Mouse (Mus musculus) heart, embryonic 14.5 days (tissue): ENCODE results near the gene Aff3. TPM values are rescaled to one million over a fixed set of nuclear protein-coding genes. Genes with fewer than 3 reads are reported as not detected.
A peak's percentile ranks its signal among the peaks of the same experiment; 100 is the strongest.

Experiments used
- ATAC-seq: fragments of 200-750 bp; cut with Nextera tagmentation; 2 replicates; pipeline ENCODE4 v1.8.0; 2017; ENCODE audit warnings: low read depth, moderate TSS enrichment; ENCODE audit not compliant: insufficient number of reproducible peaks, insufficient read depth, low FRiP score
- H3K27ac ChIP-seq, 2 experiments: fragments of 200-500 bp in 1 of 2; fragments of 300-500 bp in 1 of 2; sonication (generic) in 1 of 2; replicated peaks in 1 of 2; 2 replicates each; pipeline ENCODE4 v1.5.1; 2012 to 2014; ENCODE audit warnings: low read depth in 2 of 2, low read length in 2 of 2, control low read depth in 1 of 2, mild to moderate bottlenecking in 1 of 2, mixed read lengths in 1 of 2; ENCODE audit not compliant: control insufficient read depth in 1 of 2, insufficient read depth in 1 of 2
- H3K27me3 ChIP-seq: fragments of 300-500 bp; sonication (generic); 2 replicates; pipeline ENCODE4 v1.6.1; 2014; ENCODE audit warnings: mild to moderate bottlenecking, low read length, control low read depth; ENCODE audit not compliant: control insufficient read depth, insufficient read depth
- H3K36me3 ChIP-seq: fragments of 300-500 bp; sonication (generic); 2 replicates; pipeline ENCODE4 v1.6.1; 2014; ENCODE audit warnings: mild to moderate bottlenecking, control low read depth, low read length, mixed read lengths; ENCODE audit not compliant: control insufficient read depth, insufficient read depth
- H3K4me1 ChIP-seq, 2 experiments: fragments of 200-500 bp in 1 of 2; fragments of 300-500 bp in 1 of 2; sonication (generic) in 1 of 2; 2 replicates each; pipeline ENCODE4 v1.6.1; 2012 to 2014; ENCODE audit warnings: low read length in 2 of 2, control low read depth in 1 of 2, mixed read lengths in 1 of 2; ENCODE audit not compliant: control insufficient read depth in 2 of 2, insufficient read depth in 2 of 2
- H3K4me2 ChIP-seq: fragments of 300-500 bp; sonication (generic); 2 replicates; pipeline ENCODE4 v1.6.1; 2014; ENCODE audit warnings: mild to moderate bottlenecking, low read length
- H3K4me3 ChIP-seq, 2 experiments: fragments of 200-500 bp in 1 of 2; fragments of 300-500 bp in 1 of 2; sonication (generic) in 1 of 2; 2 replicates each; pipeline ENCODE4 v1.5.1; 2012 to 2014; ENCODE audit warnings: low read length in 2 of 2, mild to moderate bottlenecking in 2 of 2, control low read depth in 1 of 2, low read depth in 1 of 2, moderate library complexity in 1 of 2; ENCODE audit not compliant: control insufficient read depth in 1 of 2, insufficient read depth in 1 of 2
- H3K9ac ChIP-seq: fragments of 300-500 bp; sonication (generic); 2 replicates; pipeline ENCODE4 v1.6.1; 2014; ENCODE audit warnings: mild to moderate bottlenecking, low read length
- H3K9me3 ChIP-seq: fragments of 300-500 bp; sonication (generic); 2 replicates; pipeline ENCODE4 v1.6.1; 2016; ENCODE audit warnings: low read length, control low read depth; ENCODE audit not compliant: control insufficient read depth
- WGBS: fragments of 180-500 bp; shearing (Covaris S2); extraction: QIAGEN DNeasy Blood & Tissue Kit; methylation state at CpG from one replicate; pipeline ENCODE4 v1.1.7; 2014; 5-methylcytosine and 5-hydroxymethylcytosine counted together
- polyA plus RNA-seq: library from polyadenylated mRNA; unstranded; fragments of >200 nt; fragmentation: Nextera tagmentation; extraction: Ambion mirVana; gene quantifications from 2 replicates; pipeline ENCODE4 v1.2.1, GENCODE M21; 2014

The Aff3 gene
- polyA plus RNA-seq, 1 experiment from 2014 or later: 4.1 TPM

DNA sequence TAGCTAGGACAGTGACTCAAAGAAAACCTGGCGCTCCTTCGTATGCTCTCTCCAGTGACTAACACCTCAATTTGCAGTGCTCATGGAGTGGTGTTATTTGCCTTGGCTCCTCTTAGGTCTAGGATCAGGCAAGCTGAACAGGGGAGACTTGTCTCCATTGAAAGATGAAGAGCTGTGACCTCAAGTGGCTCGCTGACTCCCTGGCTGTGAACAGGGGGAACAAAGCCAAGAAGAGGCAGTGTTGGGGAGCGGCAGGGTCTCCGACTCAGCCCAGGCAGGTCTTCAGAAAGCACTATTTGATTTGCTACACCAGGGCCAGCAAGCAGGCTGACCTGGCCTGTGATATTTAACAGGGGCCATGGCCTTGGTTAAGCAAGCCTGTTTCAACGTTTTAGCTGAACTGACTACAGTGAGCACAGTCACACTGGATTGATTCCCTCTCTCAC lies 423.5 kb downstream of the Aff3 start:
- H3K4me3 ChIP-seq: no peak overlapping the region
- peaks cover 10 to 29% of the 10 kb centered on the region in 2 experiments for H3K4me1 ChIP-seq
- H3K9ac ChIP-seq: no peak overlapping the region
- WGBS: 72% methylated on average over 6 of the region's 6 CpGs
- H3K9me3 ChIP-seq: no peaks in the 10 kb centered on the region
- no peak for ATAC-seq
- no peaks in the 10 kb centered on the region for H3K27me3 ChIP-seq
- H3K4me2 ChIP-seq: no peak overlapping the region
- H3K27ac ChIP-seq: 0 out of 4 replicates have a peak overlapping the region, but pooled peaks of 1 of the 2 experiments have one; percentile 19
- H3K36me3 ChIP-seq: no peaks in the 10 kb centered on the region

DNA sequence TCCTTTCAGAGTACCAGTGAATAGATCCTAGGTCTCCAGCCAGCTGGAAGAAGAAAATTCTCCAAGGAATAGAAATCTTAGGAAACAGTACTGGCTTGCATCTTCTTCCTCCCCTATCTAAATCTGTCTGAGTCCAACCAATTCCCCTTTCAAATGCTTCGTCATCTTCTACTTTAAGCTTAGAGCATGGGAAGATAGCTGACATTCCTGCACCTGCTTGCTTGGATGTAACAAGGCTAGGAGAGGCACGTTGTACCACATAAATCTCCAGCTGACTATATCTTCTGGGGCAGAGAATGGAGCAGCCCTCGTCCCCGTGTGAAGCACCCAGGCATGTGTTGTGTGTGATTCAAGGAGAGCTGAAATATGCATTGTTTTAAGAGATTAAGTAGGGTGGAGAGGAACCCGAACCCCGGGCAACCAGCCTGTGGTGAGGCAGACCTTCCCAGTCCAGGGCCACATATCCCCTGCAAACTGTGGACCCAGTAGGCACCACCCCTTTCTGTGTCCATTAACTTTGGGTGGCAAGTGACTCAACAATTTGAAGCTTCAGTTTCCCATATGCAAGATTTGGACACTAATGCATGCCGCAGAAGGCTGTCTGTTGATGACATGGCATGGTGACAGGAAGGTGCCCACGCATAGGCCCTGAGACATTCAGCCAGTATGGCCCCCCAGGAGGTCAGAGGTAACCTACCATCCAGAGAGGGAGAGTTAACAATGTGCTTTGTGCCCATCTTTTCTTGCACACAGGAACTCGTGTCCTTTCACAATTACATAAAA lies 424.1 kb downstream of the Aff3 start:
- Histone ChIP-seq H3K9ac (no peak overlapping the region), H3K4me1 (peaks cover 10 to 29% of the 10 kb centered on the region in 2 experiments), H3K27ac (no peak overlapping the region), H3K4me3 (no peak overlapping the region), H3K27me3 (no peaks in the 10 kb centered on the region), H3K4me2 (no peak overlapping the region), H3K9me3 (no peaks in the 10 kb centered on the region), H3K36me3 (no peaks in the 10 kb centered on the region)
- no peak for ATAC-seq
- 76% methylated on average over 9 of the region's 9 CpGs for WGBS

DNA sequence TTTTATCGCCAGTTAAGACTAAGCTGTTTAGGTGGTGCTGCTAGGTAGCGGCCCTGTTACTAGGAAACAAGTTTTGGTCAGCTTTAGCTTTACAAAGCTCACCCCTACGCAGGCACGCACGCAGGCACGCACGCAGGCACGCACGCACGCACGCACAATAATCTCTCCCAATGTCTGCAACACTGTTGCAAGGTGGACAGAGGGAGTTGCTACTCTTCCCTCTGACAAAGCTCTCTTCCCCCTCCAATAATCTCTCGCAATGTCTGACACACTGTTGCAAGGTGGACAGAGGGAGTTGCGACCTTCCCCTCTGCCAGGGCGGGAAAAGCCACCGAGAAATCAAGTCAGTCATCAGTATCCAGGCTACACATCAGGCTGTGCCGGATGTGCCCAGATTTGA lies 425.2 kb downstream of the Aff3 start:
- ATAC-seq: no peak
- peaks cover 10 to 29% of the 10 kb centered on the region in 2 experiments for H3K4me1 ChIP-seq
- WGBS: 88% methylated on average over 16 of the region's 16 CpGs

DNA sequence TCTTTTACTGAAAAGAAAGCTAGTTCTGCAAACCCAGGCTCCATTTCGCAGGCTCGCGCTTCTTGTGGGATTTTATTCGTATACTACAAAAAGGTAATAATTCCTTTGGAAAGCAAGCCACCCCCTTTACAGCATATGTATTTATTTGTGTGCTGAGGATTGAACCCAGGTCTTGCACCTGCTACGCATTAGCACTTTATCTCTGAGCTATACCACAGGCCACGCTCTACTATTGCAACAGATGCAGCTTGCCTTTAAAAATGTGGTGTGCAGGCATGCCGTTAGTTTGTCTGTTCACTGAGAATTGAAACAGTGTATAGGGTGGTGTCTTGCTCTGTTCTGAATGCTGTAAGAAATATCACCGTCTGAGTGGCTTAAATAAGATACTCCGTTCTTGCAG lies 426.9 kb downstream of the Aff3 start:
- H3K36me3 ChIP-seq: no peaks in the 10 kb centered on the region
- H3K4me1 ChIP-seq: peaks cover 10 to 23% of the 10 kb centered on the region in 2 experiments
- no peaks in the 10 kb centered on the region for H3K9me3 ChIP-seq
- H3K4me3 ChIP-seq: no peak overlapping the region
- WGBS: 88% methylated on average over 9 of the region's 9 CpGs
- no peak overlapping the region for H3K27ac ChIP-seq
- no peak overlapping the region for H3K9ac ChIP-seq
- no peaks in the 10 kb centered on the region for H3K27me3 ChIP-seq
- H3K4me2 ChIP-seq: no peak overlapping the region
- ATAC-seq: no peak

More for the DNA sequence above, 425.2 kb downstream of the Aff3 start:
- Histone ChIP-seq H3K4me3 (no peak overlapping the region), H3K27me3 (no peaks in the 10 kb centered on the region), H3K27ac (no peak overlapping the region), H3K4me2 (no peak overlapping the region), H3K36me3 (no peaks in the 10 kb centered on the region), H3K9me3 (no peaks in the 10 kb centered on the region), H3K9ac (no peak overlapping the region)

DNA sequence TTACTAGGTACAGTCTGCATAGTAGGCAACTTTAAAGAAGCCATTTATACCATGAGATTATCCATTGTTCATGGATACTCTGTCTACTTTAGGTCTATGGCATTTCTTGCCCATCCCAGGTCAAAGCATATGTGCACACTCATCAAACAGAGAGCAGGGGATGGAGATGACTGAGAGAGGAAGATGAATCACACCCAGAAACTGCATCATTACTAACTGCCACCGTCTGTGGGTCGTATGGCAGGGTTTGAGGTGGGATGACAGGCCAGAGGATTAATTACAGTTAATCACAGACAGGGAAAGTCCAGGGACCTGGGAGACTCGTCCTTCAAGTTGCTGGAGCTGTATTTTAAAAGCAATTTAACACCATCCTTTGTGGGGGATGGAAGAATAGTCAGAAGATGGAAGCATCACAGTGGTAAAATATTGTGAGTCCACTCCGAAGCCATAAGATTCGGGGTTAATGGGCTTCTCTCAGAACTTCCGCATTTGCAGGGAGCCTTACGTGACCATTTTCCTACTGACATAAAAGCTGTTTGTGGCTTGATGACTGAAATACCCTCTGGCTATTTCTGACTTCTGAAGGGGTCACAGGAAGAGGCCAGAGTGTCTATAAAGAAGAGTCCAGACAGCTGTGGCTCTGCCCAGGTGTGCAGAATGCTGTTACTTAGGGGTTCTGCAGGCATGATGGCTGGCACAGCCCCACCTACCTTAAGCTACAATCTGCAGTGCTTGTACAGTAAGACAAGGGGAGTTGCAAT lies 427.5 kb downstream of the Aff3 start:
- no peaks in the 10 kb centered on the region for H3K27me3 ChIP-seq
- H3K27ac ChIP-seq: no peak overlapping the region
- peaks cover 7 to 17% of the 10 kb centered on the region in 2 experiments; a peak in 3 of 4 replicates for H3K4me1 ChIP-seq
- 86% methylated on average over 7 of the region's 7 CpGs for WGBS
- H3K4me2 ChIP-seq: no peak overlapping the region
- H3K9me3 ChIP-seq: no peaks in the 10 kb centered on the region
- no peaks in the 10 kb centered on the region for H3K36me3 ChIP-seq
- no peak for ATAC-seq
- H3K4me3 ChIP-seq: no peak overlapping the region
- no peak overlapping the region for H3K9ac ChIP-seq

DNA sequence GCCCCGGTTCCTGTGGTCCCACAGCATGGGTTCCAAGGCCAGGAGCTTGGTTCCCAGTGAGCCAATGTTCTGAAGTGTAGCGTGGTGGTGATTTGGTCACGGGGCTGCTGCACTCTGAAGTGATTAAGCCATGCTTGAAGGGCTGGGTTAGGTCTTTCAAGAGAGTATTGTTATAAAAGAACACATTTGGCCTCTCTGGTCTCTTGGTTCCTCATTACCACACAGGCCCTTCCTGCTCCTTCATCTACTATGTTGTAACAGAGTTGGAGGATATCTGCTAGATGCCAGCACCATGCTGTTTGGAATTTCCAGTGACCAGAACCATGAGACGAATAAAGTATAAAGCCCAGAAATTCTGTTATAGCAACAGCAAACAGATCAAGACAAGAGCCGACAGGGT lies 431.6 kb downstream of the Aff3 start:
- H3K27ac ChIP-seq: no peak overlapping the region
- WGBS: 84% methylated on average over 5 of the region's 5 CpGs
- H3K27me3 ChIP-seq: no peaks in the 10 kb centered on the region
- H3K4me3 ChIP-seq: no peak overlapping the region
- H3K4me2 ChIP-seq: no peak overlapping the region
- ATAC-seq: no peak
- H3K9me3 ChIP-seq: no peaks in the 10 kb centered on the region
- H3K36me3 ChIP-seq: no peaks in the 10 kb centered on the region
- H3K4me1 ChIP-seq: peaks cover 5 to 6% of the 10 kb centered on the region in 2 experiments; a peak in 1 of 4 replicates
- H3K9ac ChIP-seq: no peak overlapping the region

DNA sequence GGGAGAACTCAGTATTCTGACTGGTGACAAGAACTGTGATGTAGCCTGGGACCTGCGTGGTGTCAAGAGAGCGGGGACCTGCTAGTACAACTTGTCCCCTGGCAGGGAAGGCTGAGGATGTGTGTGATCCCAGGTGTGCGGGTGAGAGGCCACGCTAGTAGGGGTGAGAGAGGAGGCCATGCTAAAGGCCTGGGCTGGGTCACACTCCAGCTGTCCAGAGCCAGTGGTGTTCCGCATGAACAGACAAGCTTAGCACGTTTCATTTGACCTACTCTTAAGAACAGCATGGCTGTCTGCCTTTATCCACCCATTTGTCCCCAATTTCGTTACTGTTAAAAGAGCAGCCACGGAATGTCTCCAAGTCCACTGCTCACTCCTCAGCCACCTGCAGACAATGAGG lies 434.7 kb downstream of the Aff3 start:
- no peak for ATAC-seq
- H3K27ac ChIP-seq: no peak overlapping the region
- WGBS: 89% methylated on average over 8 of the region's 8 CpGs
- peaks cover 5 to 6% of the 10 kb centered on the region in 2 experiments; a peak in 1 of 4 replicates for H3K4me1 ChIP-seq
- H3K4me2 ChIP-seq: no peak overlapping the region
- no peaks in the 10 kb centered on the region for H3K36me3 ChIP-seq
- no peaks in the 10 kb centered on the region for H3K27me3 ChIP-seq
- no peak overlapping the region for H3K9ac ChIP-seq
- no peak overlapping the region for H3K4me3 ChIP-seq
- H3K9me3 ChIP-seq: peaks cover 11% of the 10 kb centered on the region
